Mouse (Mus musculus) Muller cell, postnatal 12 days (primary cell): ENCODE results near the gene Nup205.

Experiments
- DNase-seq: peaks from one replicate; pipeline ENCODE4 v3.0.0-alpha.2; 2015; ENCODE audit errors: inconsistent ontology term

Gene Nup205

DNA sequence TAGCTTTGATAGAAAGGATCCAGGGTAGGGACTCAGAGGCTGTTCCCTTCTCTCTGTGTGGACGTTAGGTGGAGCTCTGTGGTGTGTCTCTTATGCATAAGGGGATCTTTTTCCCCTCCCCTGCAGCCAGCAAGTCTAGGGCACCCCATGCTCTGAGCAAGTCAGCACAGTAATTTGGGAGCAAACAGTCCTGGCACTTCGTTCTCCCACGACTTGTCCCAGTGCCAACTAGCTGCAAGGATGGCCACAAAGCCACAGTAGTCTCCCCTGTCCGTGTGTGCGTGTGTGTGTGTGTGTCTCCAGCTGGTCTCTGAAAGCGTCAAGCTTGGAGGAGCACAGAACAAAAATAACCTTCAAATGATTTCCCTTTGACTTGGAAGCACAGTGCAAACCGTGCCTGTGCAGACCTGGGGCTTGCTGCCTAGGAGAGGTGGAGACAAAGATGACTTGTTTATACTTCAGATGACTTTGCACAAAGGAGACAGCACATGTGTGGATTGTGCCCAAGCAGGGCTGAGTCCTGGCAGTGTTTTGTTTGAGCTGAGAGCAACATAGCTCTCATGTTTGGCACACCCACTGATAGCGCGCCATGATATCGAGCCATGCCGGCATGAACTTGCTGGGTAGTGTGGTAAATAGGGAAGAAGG lies 111.0 kb downstream of the Nup205 start:
- peak; percentile 81 for DNase-seq

DNA sequence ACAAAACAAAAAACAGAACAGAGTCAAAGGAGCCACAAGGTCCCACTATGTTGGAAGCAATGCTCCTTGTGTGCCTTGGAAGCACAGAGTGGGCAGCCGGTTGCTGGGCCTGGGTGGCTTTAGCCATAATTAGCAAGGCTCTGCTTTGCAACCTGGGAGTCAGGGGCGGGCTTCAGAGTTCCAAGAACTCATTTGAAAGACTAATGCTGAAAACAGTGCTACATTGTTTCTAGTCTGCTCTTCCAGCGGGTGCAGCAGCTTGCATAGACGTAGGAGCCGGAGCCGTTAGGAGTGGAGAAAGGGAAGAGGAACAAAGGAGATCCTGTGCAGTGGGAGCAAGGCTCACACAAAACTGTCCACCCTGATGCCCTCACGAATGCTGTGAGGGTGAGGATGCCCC lies 111.7 kb downstream of the Nup205 start:
- peak; percentile 72 for DNase-seq

DNA sequence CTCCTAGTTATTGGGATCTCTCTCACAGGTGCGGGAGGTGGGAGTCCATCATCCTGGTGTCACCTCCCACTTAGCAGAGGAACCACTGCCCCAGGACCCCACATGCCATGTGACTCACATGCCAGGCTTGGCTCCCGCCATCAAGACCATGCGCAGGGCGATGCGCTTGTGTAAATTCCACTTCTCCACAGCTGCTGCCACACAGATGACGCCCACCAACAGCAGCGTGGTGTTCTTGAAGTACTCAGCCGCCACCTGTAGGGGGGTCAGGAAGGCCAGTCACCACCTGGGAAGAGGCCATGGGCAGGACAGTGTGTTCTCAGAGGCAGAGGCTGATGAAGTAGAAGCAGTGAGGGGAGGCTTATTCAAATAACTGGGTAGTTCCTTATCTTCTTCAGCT lies 112.5 kb downstream of the Nup205 start:
- no peak for DNase-seq

DNA sequence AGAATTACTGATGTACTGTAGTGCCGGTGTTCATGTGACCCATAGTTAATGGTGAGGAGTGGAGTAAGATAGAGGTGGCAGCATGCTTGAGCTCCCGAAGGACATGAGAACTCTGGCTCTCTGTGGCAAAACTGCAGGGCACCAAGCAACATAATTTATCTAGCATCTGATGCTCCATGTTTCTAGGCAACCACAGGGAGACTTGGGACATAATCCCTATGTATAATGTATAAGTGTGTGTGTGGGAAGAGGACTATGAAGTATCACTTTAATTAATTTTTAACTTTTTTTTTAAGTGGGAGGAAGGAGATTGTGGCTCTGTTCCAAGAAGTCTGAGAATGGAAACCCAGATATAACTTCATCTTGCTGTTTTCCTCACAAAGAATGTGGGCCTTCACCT lies 117.7 kb downstream of the Nup205 start:
- DNase-seq, result no peak

DNA sequence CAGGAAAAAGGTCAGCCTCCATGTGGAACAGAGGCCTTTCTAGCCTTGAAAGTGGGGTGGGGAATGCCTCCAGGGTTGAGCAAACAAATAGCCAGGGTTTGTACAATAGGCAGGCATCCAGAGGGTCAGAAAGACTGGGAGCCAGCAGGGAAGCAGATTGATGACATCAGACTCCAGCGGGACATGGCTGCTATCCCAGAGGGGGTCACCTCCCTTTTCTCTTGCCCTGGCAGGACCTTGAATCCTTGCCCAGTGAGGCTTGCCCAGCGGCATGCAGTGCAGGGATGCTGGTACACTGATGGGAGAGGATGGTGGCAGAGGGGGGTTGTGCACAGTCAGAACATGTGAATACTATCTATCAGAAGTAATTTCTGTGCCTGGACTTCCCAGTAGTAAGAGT lies 119.8 kb downstream of the Nup205 start:
- peak; percentile 78 for DNase-seq
